Mouse (Mus musculus): ENCODE data around the gene BC005537. TPM values are rescaled to one million over a fixed set of nuclear protein-coding genes. Genes with fewer than 3 reads are reported as not detected.

The BC005537 gene
- polyA plus RNA-seq, 1 experiment from 2014 or later = 16.4 TPM

- ATAC-seq (ENCODE audit: insufficient number of reproducible peaks, insufficient read depth, low FRiP score, low TSS enrichment) = no peak
- Histone ChIP-seq H3K27ac (no peak overlapping the region), H3K9me3 (no peaks in the 10 kb centered on the region), H3K4me1 (no peaks in the 10 kb centered on the region), H3K9ac (no peak overlapping the region), H3K4me2 (replicated peaks) (no peak overlapping the region), H3K36me3 (no peaks in the 10 kb centered on the region), H3K27me3 (no peaks in the 10 kb centered on the region), H3K4me3 (no peak overlapping the region)
Measured at GRCm38 (mm10) chr13:24859115-24859514, 57.7 kb downstream of the BC005537 start.

DNA sequence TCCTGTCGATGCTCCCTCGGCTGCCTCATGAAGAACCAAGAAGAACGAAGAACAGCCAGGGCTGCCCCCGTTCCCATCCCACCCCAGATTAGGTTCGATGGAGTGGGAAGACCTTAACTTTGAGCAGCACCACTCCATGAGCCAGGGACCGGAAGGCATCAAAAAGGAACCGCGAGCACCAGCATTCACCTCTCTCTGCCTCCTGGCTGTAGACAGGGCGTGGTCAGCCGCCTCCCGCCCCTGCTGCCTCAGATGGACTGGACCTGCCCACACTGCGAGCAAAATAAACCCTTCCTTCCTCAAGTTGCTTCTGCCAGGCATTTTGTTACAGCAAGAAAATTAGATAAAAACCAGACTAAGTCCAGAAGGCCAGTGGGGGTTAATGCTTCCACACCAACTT lies 59.6 kb downstream of the BC005537 start:
- Histone ChIP-seq H3K4me1 (no peaks in the 10 kb centered on the region), H3K9me3 (no peaks in the 10 kb centered on the region), H3K4me3 (no peak overlapping the region), H3K27ac (no peak overlapping the region), H3K4me2 (replicated peaks) (no peak overlapping the region), H3K36me3 (no peaks in the 10 kb centered on the region), H3K9ac (no peak overlapping the region), H3K27me3 (no peaks in the 10 kb centered on the region)
- WGBS = 81% methylated on average over 12 of the region's 12 CpGs
- ATAC-seq (ENCODE audit: insufficient number of reproducible peaks, insufficient read depth, low FRiP score, low TSS enrichment) = no peak

DNA sequence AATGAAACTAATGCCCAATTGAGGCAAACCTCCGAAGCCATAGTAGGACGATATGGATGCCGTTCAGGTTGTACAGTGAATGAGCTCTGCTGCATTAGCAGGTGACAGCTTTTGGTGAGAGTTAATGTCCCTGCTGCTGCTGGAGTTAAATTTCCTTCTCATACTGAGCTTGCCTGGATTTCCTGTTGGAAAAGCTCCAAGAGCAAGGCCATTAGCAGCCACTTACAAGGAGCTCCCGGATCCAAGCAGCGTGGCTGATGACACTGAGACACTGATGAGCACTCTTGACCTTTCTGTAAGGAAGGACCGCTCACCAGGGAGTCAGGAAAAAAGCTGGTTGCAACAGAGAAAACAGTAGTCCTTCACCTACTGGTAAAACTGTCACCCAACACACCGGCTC lies 60.6 kb downstream of the BC005537 start:
- H3K27ac ChIP-seq = no peak overlapping the region
- no peak overlapping the region for H3K4me2 ChIP-seq (replicated peaks)
- no peaks in the 10 kb centered on the region for H3K9me3 ChIP-seq
- H3K9ac ChIP-seq = no peak overlapping the region
- H3K27me3 ChIP-seq = no peaks in the 10 kb centered on the region
- H3K4me3 ChIP-seq = no peak overlapping the region
- ATAC-seq (ENCODE audit: insufficient number of reproducible peaks, insufficient read depth, low FRiP score, low TSS enrichment) = no peak
- 72% methylated on average over 7 of the region's 7 CpGs for WGBS
- no peaks in the 10 kb centered on the region for H3K36me3 ChIP-seq
- H3K4me1 ChIP-seq = no peaks in the 10 kb centered on the region

DNA sequence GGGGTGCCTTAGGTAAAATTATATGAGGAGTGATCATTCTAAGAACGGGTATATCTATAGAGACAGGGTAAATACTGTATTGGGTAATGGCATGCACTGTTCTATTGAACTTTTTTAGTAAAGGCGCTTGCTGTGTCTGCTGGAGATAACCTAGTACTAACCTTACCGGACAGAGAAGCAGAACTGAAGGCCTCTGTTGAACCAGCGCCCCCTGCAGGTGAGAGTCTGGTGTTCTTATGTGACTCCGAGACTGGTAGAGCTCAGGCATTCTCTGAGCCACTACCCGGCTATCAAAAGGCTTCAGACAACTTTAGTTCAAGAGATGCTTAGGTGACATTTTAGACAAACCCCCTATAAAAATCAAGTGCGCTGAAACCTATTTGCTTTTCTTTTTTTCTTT lies 61.1 kb downstream of the BC005537 start:
- no peak for ATAC-seq (ENCODE audit: insufficient number of reproducible peaks, insufficient read depth, low FRiP score, low TSS enrichment)
- Histone ChIP-seq H3K27ac (no peak overlapping the region), H3K4me3 (no peak overlapping the region), H3K36me3 (no peaks in the 10 kb centered on the region), H3K4me2 (replicated peaks) (no peak overlapping the region), H3K27me3 (no peaks in the 10 kb centered on the region), H3K4me1 (no peaks in the 10 kb centered on the region), H3K9me3 (no peaks in the 10 kb centered on the region), H3K9ac (no peak overlapping the region)
- WGBS = 61% methylated on average over 7 of the region's 7 CpGs

Other genes starting within 250 kb of the BC005537 start
- 6.1 and 9.2 TPM in 2 replicates for gene Ripor2, start 219.5 kb upstream of the BC005537 start, polyA plus RNA-seq (2016; fragmentation: Nextera tagmentation; extraction: Ambion mirVana)
- gene Armh2, start 60.4 kb upstream of the BC005537 start, polyA plus RNA-seq (2016; fragmentation: Nextera tagmentation; extraction: Ambion mirVana) = not detected in 2 replicates
- 109 and 113 TPM in 2 replicates for gene Gmnn, start 39.7 kb upstream of the BC005537 start, polyA plus RNA-seq (2016; fragmentation: Nextera tagmentation; extraction: Ambion mirVana)
- 64.9 and 66.1 TPM in 2 replicates for gene Acot13, start 29.9 kb downstream of the BC005537 start, polyA plus RNA-seq (2016; fragmentation: Nextera tagmentation; extraction: Ambion mirVana)
- 67.6 and 71.4 TPM in 2 replicates for gene Tdp2, start 30.0 kb downstream of the BC005537 start, polyA plus RNA-seq (2016; fragmentation: Nextera tagmentation; extraction: Ambion mirVana)
- gene D130043K22Rik, start 43.5 kb downstream of the BC005537 start, polyA plus RNA-seq (2016; fragmentation: Nextera tagmentation; extraction: Ambion mirVana) = 0.58 and 0.73 TPM in 2 replicates
- 8.1 and 8.5 TPM in 2 replicates for gene Aldh5a1, start 136.0 kb downstream of the BC005537 start, polyA plus RNA-seq (2016; fragmentation: Nextera tagmentation; extraction: Ambion mirVana)
- gene Gpld1, start 141.5 kb downstream of the BC005537 start, polyA plus RNA-seq (2016; fragmentation: Nextera tagmentation; extraction: Ambion mirVana) = 1.1 TPM in 2 replicates
- 23.6 and 26.6 TPM in 2 replicates for gene Mrs2, start 218.7 kb downstream of the BC005537 start, polyA plus RNA-seq (2016; fragmentation: Nextera tagmentation; extraction: Ambion mirVana)